Comparison of ENCODE assay signal across 15 mouse cellular contexts in the genomic region with DNA sequence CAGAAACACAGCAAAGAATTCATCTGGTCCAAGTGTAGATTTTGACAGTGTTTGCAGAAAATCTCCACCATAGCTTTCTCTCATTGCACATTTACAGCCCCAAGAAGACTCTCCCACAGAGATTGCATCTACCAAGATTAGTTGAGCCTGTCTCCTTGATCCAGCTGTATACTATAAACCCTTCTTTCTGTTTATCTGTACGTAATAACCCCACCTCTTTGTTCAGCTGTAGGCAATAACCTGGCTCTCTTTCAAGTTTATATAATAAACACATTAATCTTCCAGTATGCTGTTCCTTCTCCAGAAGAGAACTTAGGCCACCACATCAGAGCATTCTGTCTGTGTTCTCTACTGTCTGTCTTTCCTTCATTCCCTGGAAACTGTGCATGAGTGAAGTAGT.
"Had no signal": no experiment of that assay in that cellular context is flagged by ENCODE, and none has a peak within 500 bp of the region (broad histone marks: within the 10 kb centered on the region; RNA-seq: fewer than 3 reads in every experiment).

No protein-coding gene starts in this region.

- DNase-seq: liver, embryonic 13.5 days; liver, postnatal 0 days; right cerebral cortex, postnatal 14 days; thymus, adult 18-20 months; thymus, postnatal 14 days; thymus, postnatal 36 days had no signal

- H3K36me3 ChIP-seq: liver, embryonic 13.5 days; liver, embryonic 15.5 days; lung, embryonic 15.5 days; midbrain, embryonic 13.5 days; midbrain, embryonic 15.5 days; neural tube, embryonic 12.5 days had no signal

- H3K9me3 ChIP-seq: liver, embryonic 13.5 days; liver, embryonic 15.5 days; lung, embryonic 15.5 days; megakaryocyte, embryonic 14.5 days; midbrain, embryonic 13.5 days; midbrain, embryonic 15.5 days; neural tube, embryonic 12.5 days had no signal

- H3K27ac ChIP-seq: liver, embryonic 13.5 days; liver, embryonic 15.5 days; lung, embryonic 15.5 days; macrophage; midbrain, embryonic 13.5 days; midbrain, embryonic 15.5 days; neural tube, embryonic 12.5 days had no signal

- H3K27me3 ChIP-seq: liver, embryonic 13.5 days; liver, embryonic 15.5 days; lung, embryonic 15.5 days; megakaryocyte, embryonic 14.5 days; midbrain, embryonic 13.5 days; midbrain, embryonic 15.5 days; neural tube, embryonic 12.5 days had no signal

- ATAC-seq: liver, postnatal 0 days; midbrain, embryonic 13.5 days; midbrain, embryonic 15.5 days had no signal

- H3K9ac ChIP-seq: liver, embryonic 13.5 days; liver, embryonic 15.5 days; liver, postnatal 0 days; lung, embryonic 15.5 days; midbrain, embryonic 13.5 days; midbrain, embryonic 15.5 days; neural tube, embryonic 12.5 days had no signal

- H3K4me1 ChIP-seq: liver, embryonic 13.5 days; liver, embryonic 15.5 days; midbrain, embryonic 15.5 days; neural tube, embryonic 12.5 days had no signal

- H3K4me3 ChIP-seq: liver, embryonic 13.5 days; liver, embryonic 15.5 days; lung, embryonic 15.5 days; megakaryocyte, embryonic 14.5 days; midbrain, embryonic 13.5 days; midbrain, embryonic 15.5 days; neural tube, embryonic 12.5 days had no signal

- H3K4me2 ChIP-seq: liver, embryonic 11.5 days; liver, embryonic 13.5 days; liver, embryonic 15.5 days; lung, embryonic 15.5 days; midbrain, embryonic 11.5 days; midbrain, embryonic 13.5 days; midbrain, embryonic 15.5 days; neural tube, embryonic 12.5 days had no signal
